Mouse (Mus musculus): ENCODE results near the gene Myh11.

GRCm38 (mm10) chr16:14195427-14195826 is 95.7 kb downstream of the Myh11 start:
- TF ChIP-seq CTCF (IDR thresholded peaks at IDR 0.05; ENCODE audit: extremely low read depth, insufficient read depth, low read length) (peak; percentile 79), POLR2A (IDR thresholded peaks at IDR 0.05; ENCODE audit: extremely low read depth, insufficient read depth, low read length) (no peak)
